Mouse (Mus musculus) forebrain, embryonic 14.5 days (tissue): ENCODE data around the gene Actl7a. TPM values are rescaled to one million over a fixed set of nuclear protein-coding genes. Genes with fewer than 3 reads are reported as not detected.

Experiments
- ATAC-seq: fragments of 200-750 bp; cut with Nextera tagmentation; 2 replicates; pipeline ENCODE4 v1.8.0; 2017; ENCODE audit warnings: mild to moderate bottlenecking, moderate library complexity
- DNase-seq: peaks from one replicate; pipeline ENCODE4 v3.0.0-alpha.2; 2015; ENCODE audit warnings: low spot score
- H3K27ac ChIP-seq: fragments of 300-500 bp; sonication (generic); 2 replicates; pipeline ENCODE4 v1.5.1; 2014; ENCODE audit warnings: low read depth, mild to moderate bottlenecking, control low read depth, low read length, moderate library complexity
- H3K27me3 ChIP-seq: fragments of 300-500 bp; sonication (generic); replicated peaks from 2 replicates; pipeline ENCODE4 v1.6.1; 2014; ENCODE audit warnings: low read length, control low read depth, mixed read lengths; ENCODE audit not compliant: control insufficient read depth, insufficient read depth
- H3K36me3 ChIP-seq: fragments of 300-500 bp; sonication (generic); 2 replicates; pipeline ENCODE4 v1.6.1; 2014; ENCODE audit warnings: low read length, control low read depth; ENCODE audit not compliant: control insufficient read depth, insufficient read depth
- H3K4me1 ChIP-seq: fragments of 300-500 bp; sonication (generic); 2 replicates; pipeline ENCODE4 v1.6.1; 2014; ENCODE audit warnings: antibody characterized with exemption, low read length, control low read depth; ENCODE audit not compliant: control insufficient read depth, insufficient read depth
- H3K4me2 ChIP-seq: fragments of 300-500 bp; sonication (generic); 2 replicates; pipeline ENCODE4 v1.6.1; 2014; ENCODE audit warnings: mild to moderate bottlenecking, control low read depth, low read length
- H3K4me3 ChIP-seq: fragments of 300-500 bp; sonication (generic); 2 replicates; pipeline ENCODE4 v1.5.1; 2014; ENCODE audit warnings: low read depth, low read length, control low read depth
- H3K9ac ChIP-seq: fragments of 300-500 bp; sonication (generic); 2 replicates; pipeline ENCODE4 v1.6.1; 2014; ENCODE audit warnings: mild to moderate bottlenecking, low read length, control low read depth, moderate library complexity
- H3K9me3 ChIP-seq: fragments of 300-500 bp; sonication (generic); replicated peaks from 2 replicates; pipeline ENCODE4 v1.6.1; 2016; ENCODE audit warnings: low read length, control low read depth, mixed read lengths; ENCODE audit not compliant: control insufficient read depth
- WGBS: fragments of 180-500 bp; shearing (Covaris S2); extraction: QIAGEN DNeasy Blood & Tissue Kit; methylation state at CpG from one replicate; pipeline ENCODE4 v1.1.7; 2014; 5-methylcytosine and 5-hydroxymethylcytosine counted together
- polyA plus RNA-seq: library from polyadenylated mRNA; unstranded; fragments of >200 nt; fragmentation: Nextera tagmentation; extraction: Ambion mirVana; gene quantifications from 2 replicates; pipeline ENCODE4 v1.2.1, GENCODE M21; 2014

Gene Actl7a
- polyA plus RNA-seq, 1 experiment from 2014 or later: not detected

GRCm38 (mm10) chr4:56746345-56746744 is 3.1 kb downstream of the Actl7a start:
- WGBS: 92% methylated on average over 2 of the region's 2 CpGs
- peaks cover 49% of the 10 kb centered on the region for H3K36me3 ChIP-seq
- no peak for DNase-seq

GRCm38 (mm10) chr4:56747456-56747855 is 4.2 kb downstream of the Actl7a start:
- ATAC-seq (no peak), DNase-seq (no peak)
- H3K9ac ChIP-seq: no peak overlapping the region
- H3K4me3 ChIP-seq: no peak overlapping the region
- no peaks in the 10 kb centered on the region for H3K4me1 ChIP-seq
- H3K9me3 ChIP-seq: no peaks in the 10 kb centered on the region
- H3K27me3 ChIP-seq: no peaks in the 10 kb centered on the region
- 98% methylated on average over 9 of the region's 9 CpGs for WGBS
- H3K4me2 ChIP-seq: no peak overlapping the region
- no peak overlapping the region for H3K27ac ChIP-seq
- peaks cover 55% of the 10 kb centered on the region for H3K36me3 ChIP-seq

More at GRCm38 (mm10) chr4:56746345-56746744, 3.1 kb downstream of the Actl7a start:
- H3K27me3 ChIP-seq: no peaks in the 10 kb centered on the region
- no peak overlapping the region for H3K4me2 ChIP-seq
- H3K4me1 ChIP-seq: no peaks in the 10 kb centered on the region
- H3K4me3 ChIP-seq: no peak overlapping the region
- ATAC-seq: no peak
- H3K9me3 ChIP-seq: no peaks in the 10 kb centered on the region
- H3K27ac ChIP-seq: no peak overlapping the region
- no peak overlapping the region for H3K9ac ChIP-seq

GRCm38 (mm10) chr4:56756021-56756420 is 12.8 kb downstream of the Actl7a start:
- no peaks in the 10 kb centered on the region for H3K9me3 ChIP-seq
- no peak overlapping the region for H3K4me2 ChIP-seq
- H3K4me1 ChIP-seq: no peaks in the 10 kb centered on the region
- H3K4me3 ChIP-seq: no peak overlapping the region
- no peak overlapping the region for H3K27ac ChIP-seq
- ATAC-seq (no peak), DNase-seq (no peak)
- H3K36me3 ChIP-seq: peaks cover 90% of the 10 kb centered on the region
- no peak overlapping the region for H3K9ac ChIP-seq
- 92% methylated on average over 5 of the region's 5 CpGs for WGBS
- no peaks in the 10 kb centered on the region for H3K27me3 ChIP-seq

GRCm38 (mm10) chr4:56756966-56757600 is 13.9 kb downstream of the Actl7a start:
- Histone ChIP-seq H3K27ac (no peak overlapping the region), H3K4me1 (no peaks in the 10 kb centered on the region), H3K9me3 (no peaks in the 10 kb centered on the region), H3K27me3 (no peaks in the 10 kb centered on the region), H3K4me2 (no peak overlapping the region), H3K36me3 (peaks cover 90% of the 10 kb centered on the region), H3K4me3 (no peak overlapping the region), H3K9ac (no peak overlapping the region)
- WGBS: 94% methylated on average over 10 of the region's 10 CpGs
- ATAC-seq: no peak
- no peak for DNase-seq

- Histone ChIP-seq H3K4me1 (no peaks in the 10 kb centered on the region), H3K9me3 (no peaks in the 10 kb centered on the region), H3K4me2 (no peak overlapping the region), H3K27ac (no peak overlapping the region), H3K36me3 (peaks cover 93% of the 10 kb centered on the region), H3K9ac (no peak overlapping the region), H3K27me3 (no peaks in the 10 kb centered on the region), H3K4me3 (no peak overlapping the region)
- WGBS: 96% methylated on average over 1 of the region's 1 CpGs
- DNase-seq: no peak
- no peak for ATAC-seq
These were observed 14.5 kb downstream of the Actl7a start for GRCm38 (mm10) chr4:56757693-56758092.

GRCm38 (mm10) chr4:56767861-56768284 is 24.7 kb downstream of the Actl7a start:
- H3K4me1 ChIP-seq: no peaks in the 10 kb centered on the region
- no peaks in the 10 kb centered on the region for H3K9me3 ChIP-seq
- H3K27ac ChIP-seq: no peak overlapping the region
- 81% methylated on average over 5 of the region's 5 CpGs for WGBS
- no peak overlapping the region for H3K4me3 ChIP-seq
- no peak overlapping the region for H3K9ac ChIP-seq
- DNase-seq (no peak), ATAC-seq (no peak)
- no peak overlapping the region for H3K4me2 ChIP-seq
- H3K36me3 ChIP-seq: peaks cover 91% of the 10 kb centered on the region
- no peaks in the 10 kb centered on the region for H3K27me3 ChIP-seq

GRCm38 (mm10) chr4:56768913-56769312 is 25.7 kb downstream of the Actl7a start:
- DNase-seq (no peak), ATAC-seq (no peak)
- H3K9me3 ChIP-seq: no peaks in the 10 kb centered on the region
- H3K9ac ChIP-seq: no peak overlapping the region
- 95% methylated on average over 7 of the region's 7 CpGs for WGBS
- H3K4me3 ChIP-seq: no peak overlapping the region
- H3K4me2 ChIP-seq: no peak overlapping the region
- H3K27ac ChIP-seq: no peak overlapping the region
- H3K36me3 ChIP-seq: peaks cover 95% of the 10 kb centered on the region
- no peaks in the 10 kb centered on the region for H3K27me3 ChIP-seq
- H3K4me1 ChIP-seq: no peaks in the 10 kb centered on the region

GRCm38 (mm10) chr4:56771065-56771464 is 27.9 kb downstream of the Actl7a start:
- 80% methylated on average over 1 of the region's 1 CpGs for WGBS
- Histone ChIP-seq H3K27me3 (no peaks in the 10 kb centered on the region), H3K4me2 (no peak overlapping the region), H3K9me3 (no peaks in the 10 kb centered on the region), H3K36me3 (peaks cover 93% of the 10 kb centered on the region), H3K9ac (no peak overlapping the region), H3K27ac (no peak overlapping the region), H3K4me3 (no peak overlapping the region), H3K4me1 (no peaks in the 10 kb centered on the region)
- ATAC-seq (no peak), DNase-seq (no peak)

GRCm38 (mm10) chr4:56791373-56791772 is 48.2 kb downstream of the Actl7a start:
- no peaks in the 10 kb centered on the region for H3K4me1 ChIP-seq
- no peak overlapping the region for H3K4me3 ChIP-seq
- H3K9ac ChIP-seq: no peak overlapping the region
- no peaks in the 10 kb centered on the region for H3K27me3 ChIP-seq
- DNase-seq (peak; percentile 45), ATAC-seq (peak; percentile 44; the same call in 1 of the 2 replicates)
- H3K36me3 ChIP-seq: peaks cover 93% of the 10 kb centered on the region
- WGBS: 37% methylated on average over 1 of the region's 1 CpGs
- no peak overlapping the region for H3K4me2 ChIP-seq
- H3K9me3 ChIP-seq: no peaks in the 10 kb centered on the region
- no peak overlapping the region for H3K27ac ChIP-seq
